Mouse (Mus musculus): ENCODE results near the gene Rhoj.
"Not testable (repeated sequence)": the region's sequence is repeated elsewhere in the genome, so short reads cannot be mapped to it uniquely, and the experiment has no call there.

Gene Rhoj

GRCm38 (mm10) chr12:75394011-75394773 is 86.1 kb downstream of the Rhoj start:
- DNase-seq (ENCODE audit: low spot score), result no peak

- DNase-seq (ENCODE audit: low spot score), result no peak
Observed at GRCm38 (mm10) chr12:75396616-75397015, 88.5 kb downstream of the Rhoj start.

- DNase-seq (ENCODE audit: low spot score), result no peak
Observed at GRCm38 (mm10) chr12:75397077-75397476, 89.0 kb downstream of the Rhoj start.

- no peak for DNase-seq (ENCODE audit: low spot score)
Observed at GRCm38 (mm10) chr12:75412964-75413363, 104.8 kb downstream of the Rhoj start.

GRCm38 (mm10) chr12:75414991-75415390 is 106.9 kb downstream of the Rhoj start:
- DNase-seq (ENCODE audit: low spot score), result no peak

- DNase-seq (ENCODE audit: low spot score), result no peak
Observed at GRCm38 (mm10) chr12:75416681-75417080, 108.6 kb downstream of the Rhoj start, which contains the start of gene Gphb5. Gphb5 (minus strand) TSS chr12:75416781.

- no peak for DNase-seq (ENCODE audit: low spot score)
Observed at GRCm38 (mm10) chr12:75424359-75424758, 116.2 kb downstream of the Rhoj start.

- no peak for DNase-seq (ENCODE audit: low spot score)
Observed at GRCm38 (mm10) chr12:75424817-75425216, 116.7 kb downstream of the Rhoj start.

- DNase-seq (ENCODE audit: low spot score), result no peak
Observed at GRCm38 (mm10) chr12:75425882-75426281, 117.8 kb downstream of the Rhoj start.

GRCm38 (mm10) chr12:75428719-75429118 is 120.6 kb downstream of the Rhoj start:
- DNase-seq (ENCODE audit: low spot score), result no peak

GRCm38 (mm10) chr12:75429685-75430396 is 121.7 kb downstream of the Rhoj start:
- no peak for DNase-seq (ENCODE audit: low spot score)

GRCm38 (mm10) chr12:75432400-75432799 is 124.3 kb downstream of the Rhoj start:
- DNase-seq (ENCODE audit: low spot score), result not testable (repeated sequence)

- DNase-seq (ENCODE audit: low spot score), result no peak
Observed at GRCm38 (mm10) chr12:75446245-75446644, 138.1 kb downstream of the Rhoj start.

GRCm38 (mm10) chr12:75448921-75449320 is 140.8 kb downstream of the Rhoj start:
- DNase-seq (ENCODE audit: low spot score), result no peak

GRCm38 (mm10) chr12:75449475-75449966 is 141.4 kb downstream of the Rhoj start:
- DNase-seq (ENCODE audit: low spot score), result no peak

GRCm38 (mm10) chr12:75450011-75450410 is 141.9 kb downstream of the Rhoj start:
- peak; percentile 22 for DNase-seq (ENCODE audit: low spot score)

- DNase-seq (ENCODE audit: low spot score), result no peak
Observed at GRCm38 (mm10) chr12:75450592-75450991, 142.5 kb downstream of the Rhoj start.

Measured in ovary, adult 18-20 months (tissue).